Mouse (Mus musculus): Measurements from ENCODE around the gene B4galnt3. TPM values are rescaled to one million over a fixed set of nuclear protein-coding genes. Genes with fewer than 3 reads are reported as not detected.
A peak's percentile ranks its signal among the peaks of the same experiment; 100 is the strongest.
"Not testable (repeated sequence)": the region's sequence is repeated elsewhere in the genome, so short reads cannot be mapped to it uniquely, and the experiment has no call there.

B4galnt3 gene
- total RNA-seq (2014; fragmentation: Nextera tagmentation), result 0.15 TPM in 1 of 2 replicates, not detected in the other
- total RNA-seq (2017), result 0.57 TPM in 1 of 2 replicates, not detected in the other

DNA sequence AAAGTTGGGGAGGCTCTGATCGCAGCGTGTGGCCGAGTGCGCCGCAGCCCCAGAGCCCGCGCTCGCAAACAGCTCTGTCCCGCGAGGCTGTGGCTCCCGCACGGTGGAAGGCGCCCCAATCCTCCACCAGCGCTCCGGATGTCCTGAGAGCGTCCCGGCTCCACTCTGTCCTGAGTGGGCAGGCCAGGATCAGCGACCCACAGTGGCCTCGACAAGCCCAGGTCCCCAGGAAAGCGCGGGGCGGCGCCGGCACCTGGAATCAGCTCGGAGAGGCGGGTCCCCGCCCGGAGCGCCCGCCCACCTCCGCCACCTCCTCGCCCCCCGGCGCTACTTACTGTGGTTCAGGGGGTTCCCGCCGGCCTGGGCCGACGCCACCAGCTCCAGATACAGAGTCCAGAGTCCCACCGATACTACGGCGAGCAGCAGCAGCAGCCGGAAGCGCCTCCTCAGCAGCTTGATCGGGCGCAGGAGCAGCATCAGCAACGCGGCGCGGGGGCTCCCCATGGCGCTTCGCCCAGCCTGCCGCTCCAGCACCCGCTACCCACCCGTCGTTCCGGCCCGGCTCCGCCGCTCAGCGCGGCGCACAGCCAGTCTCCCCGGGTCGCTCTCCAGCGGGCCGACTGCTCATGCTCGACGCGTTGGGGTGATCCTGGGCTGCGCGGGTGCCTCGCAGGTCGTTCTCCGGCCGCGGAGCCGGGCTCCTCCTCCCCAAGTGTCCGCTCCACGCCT, at the start of gene B4galnt3, which contains the start of gene D330020A13Rik:
Gene B4galnt3, minus strand, starts transcription at position 504 of the 729 bp plus-strand sequence.
Gene D330020A13Rik, plus strand, starts transcription at position 309 of the 729 bp plus-strand sequence.
- ATAC-seq (replicated peaks; ENCODE audit: low FRiP score, low TSS enrichment, poor library complexity, severe bottlenecking), result 0 out of 2 replicates have a peak, but pooled peaks have one; percentile 50

DNA sequence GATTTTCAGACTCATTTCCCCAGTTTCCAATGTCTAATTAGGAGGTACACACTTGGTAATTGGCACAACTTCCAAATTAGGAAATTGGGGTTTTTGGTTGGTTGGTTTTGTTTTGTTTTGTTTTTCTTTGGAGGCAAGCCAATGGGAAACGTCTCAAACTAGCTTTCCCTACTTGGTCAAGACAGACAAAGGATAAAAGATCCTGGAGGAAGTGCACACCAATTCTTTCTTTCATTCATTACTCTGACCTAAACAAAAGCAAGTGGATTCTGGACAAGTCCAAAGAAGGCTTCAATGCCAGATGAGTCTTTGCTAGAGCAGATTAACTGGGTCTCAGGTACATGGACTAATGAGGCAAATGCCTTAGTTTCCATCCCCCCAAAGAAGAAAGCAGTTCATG, 49.6 kb upstream of the B4galnt3 start:
- ATAC-seq (replicated peaks; ENCODE audit: low FRiP score, low TSS enrichment, poor library complexity, severe bottlenecking), result no peak

- ATAC-seq (replicated peaks; ENCODE audit: low FRiP score, low TSS enrichment, poor library complexity, severe bottlenecking), result 0 out of 2 replicates have a peak, but pooled peaks have one; percentile 57
Measured at GRCm38 (mm10) chr6:120332351-120332750, 38.0 kb upstream of the B4galnt3 start.

DNA sequence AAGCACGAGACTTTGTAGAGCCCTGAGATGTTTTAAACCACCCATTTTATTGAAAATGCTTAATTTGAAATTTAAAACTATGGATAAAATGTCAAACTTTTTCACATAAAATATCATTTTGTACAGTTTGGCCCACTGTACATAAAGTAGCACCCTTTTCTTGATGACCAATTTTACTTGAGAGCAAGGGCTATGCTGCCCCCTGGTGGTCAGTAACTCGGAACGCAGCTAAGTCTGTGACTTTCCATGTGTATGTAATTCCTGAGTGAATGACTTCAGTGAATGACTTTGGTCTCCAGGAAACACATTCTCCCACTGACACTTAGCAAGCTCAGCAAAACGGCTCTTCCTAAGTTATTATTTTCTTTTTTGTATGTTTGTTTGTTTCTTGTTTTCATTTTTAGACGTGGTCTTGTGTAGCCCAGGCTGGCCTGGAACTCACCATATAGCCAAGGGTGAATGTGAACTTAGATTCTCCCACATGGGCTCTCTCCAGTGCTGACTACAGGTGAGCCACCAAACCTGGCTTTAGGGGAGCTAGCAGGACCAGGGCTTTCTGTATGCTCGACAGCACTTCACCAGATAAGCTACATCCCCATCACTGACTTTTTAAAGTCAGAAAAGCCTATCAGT, 30.1 kb upstream of the B4galnt3 start:
- peak; percentile 74 for ATAC-seq (replicated peaks; ENCODE audit: low FRiP score, low TSS enrichment, poor library complexity, severe bottlenecking)

DNA sequence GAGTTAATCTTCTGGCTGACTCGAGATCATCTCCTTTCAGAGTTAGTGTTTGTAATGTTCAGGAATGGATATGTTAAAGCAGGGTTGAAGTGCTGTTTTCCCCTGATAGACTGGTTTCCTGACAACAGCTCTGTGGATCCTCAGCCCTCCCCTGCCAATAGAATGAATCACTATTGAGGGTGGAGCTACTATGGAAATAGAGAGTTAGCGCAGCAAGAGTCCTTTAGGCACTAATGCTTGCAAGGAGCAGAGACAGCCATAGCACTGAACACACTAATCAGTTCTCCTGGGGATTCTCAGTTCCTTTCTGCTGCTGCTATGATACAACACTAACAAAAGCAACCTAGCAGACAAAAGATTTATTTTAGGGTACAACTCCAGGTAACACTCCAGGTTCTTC, 26.0 kb upstream of the B4galnt3 start:
- no peak for ATAC-seq (replicated peaks; ENCODE audit: low FRiP score, low TSS enrichment, poor library complexity, severe bottlenecking)

GRCm38 (mm10) chr6:120319129-120319528, 24.8 kb upstream of the B4galnt3 start:
- no peak for ATAC-seq (replicated peaks; ENCODE audit: low FRiP score, low TSS enrichment, poor library complexity, severe bottlenecking)

GRCm38 (mm10) chr6:120318303-120318940, 24.1 kb upstream of the B4galnt3 start:
- ATAC-seq (replicated peaks; ENCODE audit: low FRiP score, low TSS enrichment, poor library complexity, severe bottlenecking), result no peak

DNA sequence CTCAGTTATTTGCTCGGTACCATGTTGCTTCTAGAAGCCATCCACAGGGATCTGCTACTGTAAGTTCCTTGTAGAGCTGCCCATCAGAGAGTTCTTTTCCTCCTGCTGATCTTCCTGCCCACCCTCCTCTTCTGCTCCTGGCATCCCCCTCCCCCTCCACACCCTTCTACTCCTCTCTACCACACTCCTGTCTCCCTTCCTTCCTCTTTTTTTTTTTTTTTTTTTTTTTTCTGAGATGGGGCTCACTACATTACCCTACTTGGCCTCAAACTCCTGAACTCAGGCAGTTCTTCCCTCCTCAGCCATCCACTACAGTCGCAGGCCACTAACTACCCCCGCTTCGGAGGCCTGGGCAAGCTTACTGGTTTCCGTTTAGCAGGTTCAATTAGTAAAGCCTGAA, 18.1 kb upstream of the B4galnt3 start:
- no peak for ATAC-seq (replicated peaks; ENCODE audit: low FRiP score, low TSS enrichment, poor library complexity, severe bottlenecking)

GRCm38 (mm10) chr6:120309787-120310186, 15.4 kb upstream of the B4galnt3 start:
- ATAC-seq (replicated peaks; ENCODE audit: low FRiP score, low TSS enrichment, poor library complexity, severe bottlenecking), result no peak

- ATAC-seq (replicated peaks; ENCODE audit: low FRiP score, low TSS enrichment, poor library complexity, severe bottlenecking), result no peak
Measured at GRCm38 (mm10) chr6:120309338-120309737, 15.0 kb upstream of the B4galnt3 start.

DNA sequence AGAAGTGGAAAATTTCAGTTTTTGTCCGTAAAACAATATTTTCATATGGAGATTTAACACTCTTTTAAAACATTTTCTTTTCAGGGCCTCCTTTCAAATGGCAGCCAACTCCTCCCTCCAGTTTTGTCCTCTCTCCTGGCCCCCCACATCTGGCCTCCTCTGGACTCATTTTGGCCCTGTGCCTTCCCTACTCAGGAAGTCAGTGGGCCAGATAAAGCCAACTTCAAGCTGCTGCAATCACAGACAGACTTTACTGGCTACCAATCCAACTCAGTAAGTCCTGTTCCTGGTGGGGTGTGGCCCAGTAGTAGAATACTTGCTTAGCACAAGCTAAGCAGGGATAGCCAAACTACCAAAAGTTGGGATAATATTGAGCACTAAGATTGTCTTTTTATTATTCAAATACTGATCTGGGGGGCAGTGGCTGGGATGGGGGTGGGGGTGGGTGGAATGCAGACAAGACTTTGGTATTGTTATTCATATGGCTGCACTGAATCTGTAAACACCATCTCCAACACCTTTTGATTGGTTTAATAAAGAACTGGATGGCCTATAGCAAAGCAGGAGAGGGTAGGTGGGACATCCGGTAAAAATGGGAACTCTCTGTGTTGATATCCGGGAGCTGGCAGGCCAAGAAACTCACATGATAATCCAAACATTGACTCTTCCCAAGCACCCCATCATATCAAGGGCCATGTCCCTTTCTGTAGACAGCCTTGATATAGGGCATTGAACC, 12.7 kb upstream of the B4galnt3 start:
- 0 out of 2 replicates have a peak, but pooled peaks have one; percentile 18 for ATAC-seq (replicated peaks; ENCODE audit: low FRiP score, low TSS enrichment, poor library complexity, severe bottlenecking)

DNA sequence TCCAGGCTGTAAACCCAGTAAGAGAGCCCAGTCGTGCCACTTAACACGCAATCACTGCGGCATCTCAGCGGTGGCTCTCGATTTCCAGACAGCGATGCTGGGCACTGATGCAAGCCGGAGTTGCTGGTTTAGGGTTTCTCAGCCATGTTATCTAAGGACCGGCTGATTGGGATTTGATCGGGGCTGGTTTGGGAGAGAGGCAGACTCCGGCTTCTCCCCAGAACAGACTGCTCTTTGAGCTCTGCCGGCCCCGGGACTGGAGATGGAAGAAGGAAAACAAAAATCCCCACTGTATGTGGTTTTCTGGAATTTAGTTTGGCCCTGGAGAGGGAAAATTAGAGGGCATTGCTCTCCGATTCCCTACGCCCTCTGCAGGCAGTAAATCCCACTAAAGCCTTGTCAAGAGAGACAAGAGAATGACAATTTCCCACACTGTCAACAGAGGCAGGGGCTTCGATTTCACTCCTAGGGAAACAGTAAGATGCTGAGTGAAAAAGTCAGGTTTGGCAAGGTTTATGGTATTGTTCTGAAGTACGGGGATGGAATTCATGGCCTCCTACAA, 8.5 kb upstream of the B4galnt3 start:
- ATAC-seq (replicated peaks; ENCODE audit: low FRiP score, low TSS enrichment, poor library complexity, severe bottlenecking), result no peak

- peak; percentile 57; the same call in 1 of the 2 replicates for ATAC-seq (replicated peaks; ENCODE audit: low FRiP score, low TSS enrichment, poor library complexity, severe bottlenecking)
Measured at GRCm38 (mm10) chr6:120301137-120301536, 6.8 kb upstream of the B4galnt3 start.

DNA sequence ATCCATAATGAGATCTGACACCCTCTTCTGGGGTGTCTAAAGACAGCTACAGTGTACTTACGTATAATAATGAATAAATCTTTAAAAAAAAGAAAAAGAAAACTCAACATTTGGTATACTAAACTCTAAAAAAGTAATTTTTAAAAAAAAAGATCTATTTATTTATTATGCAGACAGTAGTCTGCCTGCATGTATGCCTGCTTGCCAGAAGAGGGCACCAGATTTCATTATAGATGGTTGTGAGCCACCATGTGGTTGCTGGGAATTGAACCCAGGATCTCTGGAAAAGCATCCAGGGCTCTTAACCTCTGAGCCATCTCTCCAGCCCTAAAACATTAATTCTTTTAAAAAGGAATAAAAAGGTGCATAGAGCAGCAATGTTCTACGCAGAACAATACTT, 2.2 kb upstream of the B4galnt3 start:
- ATAC-seq (replicated peaks; ENCODE audit: low FRiP score, low TSS enrichment, poor library complexity, severe bottlenecking), result not testable (repeated sequence)

DNA sequence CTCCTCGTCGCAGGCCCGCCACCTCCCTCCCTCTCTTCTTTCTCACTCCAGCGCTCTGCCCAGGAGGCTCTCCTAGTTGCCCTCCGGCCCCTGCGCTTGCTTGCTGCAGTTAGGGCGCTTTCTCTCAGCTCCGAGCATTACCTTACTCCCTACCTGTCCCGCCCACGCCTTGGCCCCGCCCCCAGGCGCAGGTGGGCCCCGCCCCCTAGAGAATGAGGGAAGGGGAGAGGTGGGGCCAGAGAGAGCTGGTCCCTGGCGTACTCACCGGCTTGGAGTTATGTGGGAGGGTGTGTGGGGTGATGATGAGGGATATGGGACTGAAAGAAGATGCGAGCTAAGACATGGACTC, 400 bp upstream of the B4galnt3 start:
- ATAC-seq (replicated peaks; ENCODE audit: low FRiP score, low TSS enrichment, poor library complexity, severe bottlenecking), result peak; percentile 18; the same call in 1 of the 2 replicates

GRCm38 (mm10) chr6:120291396-120292009, 2.9 kb downstream of the B4galnt3 start:
- no peak for ATAC-seq (replicated peaks; ENCODE audit: low FRiP score, low TSS enrichment, poor library complexity, severe bottlenecking)

- no peak for ATAC-seq (replicated peaks; ENCODE audit: low FRiP score, low TSS enrichment, poor library complexity, severe bottlenecking)
Measured at GRCm38 (mm10) chr6:120289430-120289829, 4.9 kb downstream of the B4galnt3 start.

- ATAC-seq (replicated peaks; ENCODE audit: low FRiP score, low TSS enrichment, poor library complexity, severe bottlenecking), result no peak
Measured at GRCm38 (mm10) chr6:120288541-120288940, 5.8 kb downstream of the B4galnt3 start.

DNA sequence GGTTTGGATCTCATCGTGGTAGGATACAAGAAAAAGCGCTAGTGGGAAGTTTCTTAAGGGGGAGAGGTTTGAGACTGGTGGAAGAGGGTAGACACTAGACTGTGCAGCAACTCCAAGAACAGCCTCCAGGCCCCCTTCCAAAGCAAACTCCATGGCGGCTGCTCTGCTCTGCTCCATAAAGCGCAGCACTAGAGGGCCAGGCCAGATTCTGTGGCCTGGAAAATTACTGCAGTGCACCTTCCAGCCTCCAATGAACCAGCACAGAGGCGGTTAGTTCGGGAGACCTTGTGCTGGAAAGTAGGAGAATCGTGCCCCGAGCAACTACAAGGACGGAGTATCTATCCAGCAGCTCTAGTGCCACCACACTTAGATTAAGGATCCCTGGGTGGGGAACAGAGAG, 7.1 kb downstream of the B4galnt3 start:
- ATAC-seq (replicated peaks; ENCODE audit: low FRiP score, low TSS enrichment, poor library complexity, severe bottlenecking), result no peak
